Mouse (Mus musculus) lung, embryonic 14.5 days (tissue): ENCODE measurements around the gene Fam19a3. TPM values are rescaled to one million over a fixed set of nuclear protein-coding genes. Genes with fewer than 3 reads are reported as not detected.

ENCODE experiments used
- ATAC-seq: fragments of 200-750 bp; cut with Nextera tagmentation; 2 replicates; pipeline ENCODE4 v1.8.0; 2017; ENCODE audit warnings: mild to moderate bottlenecking, moderate TSS enrichment, moderate library complexity; ENCODE audit not compliant: insufficient read depth
- DNase-seq: peaks from one replicate; pipeline ENCODE4 v3.0.0-alpha.2; 2015
- H3K27ac ChIP-seq: fragments of 300-500 bp; sonication (generic); 2 replicates; pipeline ENCODE4 v1.5.1; 2014; ENCODE audit warnings: low read depth, mild to moderate bottlenecking, moderate library complexity
- H3K27me3 ChIP-seq: fragments of 300-500 bp; sonication (generic); 2 replicates; pipeline ENCODE4 v1.6.1; 2014; ENCODE audit warnings: low read length, control low read depth; ENCODE audit not compliant: insufficient read depth
- H3K36me3 ChIP-seq: fragments of 300-500 bp; sonication (generic); 2 replicates; pipeline ENCODE4 v1.6.1; 2014; ENCODE audit warnings: control low read depth; ENCODE audit not compliant: insufficient read depth
- H3K4me1 ChIP-seq: fragments of 300-500 bp; sonication (generic); 2 replicates; pipeline ENCODE4 v1.6.1; 2014; ENCODE audit warnings: antibody characterized with exemption, control low read depth; ENCODE audit not compliant: insufficient read depth
- H3K4me2 ChIP-seq: fragments of 300-500 bp; sonication (generic); 2 replicates; pipeline ENCODE4 v1.6.1; 2014; ENCODE audit warnings: mild to moderate bottlenecking
- H3K4me3 ChIP-seq: fragments of 300-500 bp; sonication (generic); 2 replicates; pipeline ENCODE4 v1.5.1; 2014; ENCODE audit warnings: low read depth, low read length
- H3K9ac ChIP-seq: fragments of 300-500 bp; sonication (generic); 2 replicates; pipeline ENCODE4 v1.6.1; 2014
- H3K9me3 ChIP-seq: fragments of 300-500 bp; sonication (generic); 2 replicates; pipeline ENCODE4 v1.6.1; 2016; ENCODE audit warnings: low read depth, low read length, control low read depth
- CTCF ChIP-seq: IDR thresholded peaks from 2 replicates; pipeline ENCODE4 v1.5.1; 2016; ENCODE audit warnings: antibody characterized with exemption, low read depth
- WGBS: fragments of 180-500 bp; shearing (Covaris S2); extraction: QIAGEN DNeasy Blood & Tissue Kit; methylation state at CpG from one replicate; pipeline ENCODE4 v1.1.7; 2014; 5-methylcytosine and 5-hydroxymethylcytosine counted together
- polyA plus RNA-seq: library from polyadenylated mRNA; unstranded; fragments of >200 nt; fragmentation: Nextera tagmentation; extraction: Ambion mirVana; gene quantifications from 2 replicates; pipeline ENCODE4 v1.2.1, GENCODE M21; 2014

Gene Fam19a3
- polyA plus RNA-seq, 1 experiment from 2014 or later, result not detected

DNA sequence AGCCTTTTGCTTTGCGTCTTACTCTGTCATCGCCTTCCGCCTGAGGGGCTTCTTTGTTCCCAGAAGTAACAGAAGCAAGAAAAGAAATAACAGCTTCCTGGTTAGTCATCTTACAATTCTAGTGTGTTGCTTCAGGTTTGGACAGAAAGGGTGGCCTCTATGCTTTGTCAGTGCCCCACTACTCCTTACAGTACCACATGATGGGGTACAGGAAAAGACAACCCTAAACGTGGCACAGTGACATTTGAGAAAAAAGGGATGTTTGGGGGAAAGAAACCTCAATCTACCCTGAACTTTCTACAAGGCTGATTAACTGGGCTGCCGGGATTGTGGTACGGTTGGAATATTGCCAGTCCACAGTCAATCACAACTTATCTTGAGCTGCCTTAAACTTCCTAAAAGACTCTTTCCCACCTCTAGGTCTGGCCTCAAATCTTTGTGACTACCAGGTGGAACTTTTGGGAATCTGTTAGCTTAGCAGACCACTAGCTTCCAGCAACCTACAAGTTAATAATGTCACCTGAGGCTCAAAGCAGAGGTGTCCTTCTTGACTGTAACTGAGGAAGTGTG is 52.3 kb downstream of the Fam19a3 start:
- H3K27ac ChIP-seq, result no peak overlapping the region
- no peaks in the 10 kb centered on the region for H3K36me3 ChIP-seq
- no peaks in the 10 kb centered on the region for H3K9me3 ChIP-seq
- TF ChIP-seq CTCF, result no peak
- no peak overlapping the region for H3K9ac ChIP-seq
- DNase-seq, result no peak
- no peak overlapping the region for H3K4me2 ChIP-seq
- no peak overlapping the region for H3K4me3 ChIP-seq
- H3K4me1 ChIP-seq, result no peaks in the 10 kb centered on the region
- WGBS, result 66% methylated on average over 6 of the region's 6 CpGs
- H3K27me3 ChIP-seq, result no peaks in the 10 kb centered on the region
- ATAC-seq, result no peak

Other genes with a start within 250 kb of the Fam19a3 start
- 31.0 and 33.4 TPM in 2 replicates for gene Slc16a1, start 143.2 kb downstream of the Fam19a3 start, polyA plus RNA-seq
- 2.7 and 3.7 TPM in 2 replicates for gene Ppm1j, start 784 bp downstream of the Fam19a3 start, polyA plus RNA-seq
- 142 and 145 TPM in 2 replicates for gene Rhoc, start 6.5 kb upstream of the Fam19a3 start, polyA plus RNA-seq
- 51.0 and 53.9 TPM in 2 replicates for gene Mov10, start 36.7 kb upstream of the Fam19a3 start, polyA plus RNA-seq
- 33.2 and 36.2 TPM in 2 replicates for gene St7l, start 82.2 kb upstream of the Fam19a3 start, polyA plus RNA-seq
- gene Capza1, start 82.7 kb upstream of the Fam19a3 start, polyA plus RNA-seq, result 233 and 236 TPM in 2 replicates
- gene Wnt2b, start 180.1 kb upstream of the Fam19a3 start, polyA plus RNA-seq, result 2.8 and 3.4 TPM in 2 replicates